Mouse (Mus musculus) embryo, embryonic 10.5 days (tissue): ENCODE measurements at regions not wholly inside any gene's neighbourhood (a gene's known extent, or its start where the extent isn't known, plus 50 kb on each side); places are given as distances from the start of the nearest gene placed in this dataset.
"Not testable (repeated sequence)": the region's sequence is repeated elsewhere in the genome, so short reads cannot be mapped to it uniquely, and the experiment has no call there.

Experiments
- DNase-seq: peaks from one replicate; pipeline ENCODE4 v3.0.0-alpha.2; 2015; ENCODE audit warnings: low spot score

GRCm38 (mm10) chr6:41225382-41225781, 76.7 kb upstream of the Try4 start:
- no peak for DNase-seq

GRCm38 (mm10) chr6:41218415-41218814, 83.7 kb upstream of the Try4 start:
- no peak for DNase-seq

- DNase-seq: no peak
Measured at GRCm38 (mm10) chr6:41215857-41216256, 86.2 kb upstream of the Try4 start.

- DNase-seq: no peak
Measured at GRCm38 (mm10) chr6:41205864-41206263, 96.2 kb upstream of the Try4 start.

GRCm38 (mm10) chr6:41202882-41203281, 99.2 kb upstream of the Try4 start:
- no peak for DNase-seq

GRCm38 (mm10) chr6:41202302-41202701, 99.8 kb upstream of the Try4 start:
- no peak for DNase-seq

- DNase-seq: peak; percentile 42
Measured at GRCm38 (mm10) chr6:41194464-41194863, 107.6 kb upstream of the Try4 start.

- no peak for DNase-seq
Measured at GRCm38 (mm10) chr6:41191734-41192326, 110.2 kb upstream of the Try4 start.

GRCm38 (mm10) chr6:41188910-41189309, 113.2 kb upstream of the Try4 start:
- DNase-seq: no peak

GRCm38 (mm10) chr6:41187966-41188365, 114.1 kb upstream of the Try4 start:
- DNase-seq: no peak

GRCm38 (mm10) chr6:41178896-41179295, 123.2 kb upstream of the Try4 start:
- DNase-seq: no peak

GRCm38 (mm10) chr6:41178019-41178418, 124.0 kb upstream of the Try4 start:
- DNase-seq: no peak

GRCm38 (mm10) chr6:41177152-41177551, 124.9 kb upstream of the Try4 start:
- no peak for DNase-seq

GRCm38 (mm10) chr6:41176034-41176433, 126.0 kb upstream of the Try4 start:
- DNase-seq: no peak

- no peak for DNase-seq
Measured at GRCm38 (mm10) chr6:41163491-41163890, 128.2 kb upstream of the 2210010C04Rik start.

GRCm38 (mm10) chr6:41161693-41162092, 126.4 kb upstream of the 2210010C04Rik start:
- no peak for DNase-seq

GRCm38 (mm10) chr6:41152101-41152500, 116.8 kb upstream of the 2210010C04Rik start:
- no peak for DNase-seq

- no peak for DNase-seq
Measured at GRCm38 (mm10) chr6:41151542-41151941, 116.2 kb upstream of the 2210010C04Rik start.

- DNase-seq: no peak
Measured at GRCm38 (mm10) chr6:41140916-41141315, 105.6 kb upstream of the 2210010C04Rik start.

- not testable (repeated sequence) for DNase-seq
Measured at GRCm38 (mm10) chr6:41137401-41137777, 102.1 kb upstream of the 2210010C04Rik start.

GRCm38 (mm10) chr6:41136717-41137400, 101.5 kb upstream of the 2210010C04Rik start:
- peak; percentile 84 for DNase-seq

GRCm38 (mm10) chr6:41135160-41135559, 99.9 kb upstream of the 2210010C04Rik start:
- DNase-seq: no peak

- DNase-seq: no peak
Measured at GRCm38 (mm10) chr6:41129906-41130305, 94.6 kb upstream of the 2210010C04Rik start.

- DNase-seq: no peak
Measured at GRCm38 (mm10) chr6:41127816-41128215, 92.5 kb upstream of the 2210010C04Rik start.
